Mouse (Mus musculus) brain, adult 2 months (tissue): ENCODE measurements around the gene Fbf1.
"Not testable (repeated sequence)": the region's sequence is repeated elsewhere in the genome, so short reads cannot be mapped to it uniquely, and the experiment has no call there.

Experiments used
- DNase-seq: peaks from one replicate; pipeline ENCODE4 v3.0.0; 2011; ENCODE audit warnings: low read depth, low spot score

Gene Fbf1

DNA sequence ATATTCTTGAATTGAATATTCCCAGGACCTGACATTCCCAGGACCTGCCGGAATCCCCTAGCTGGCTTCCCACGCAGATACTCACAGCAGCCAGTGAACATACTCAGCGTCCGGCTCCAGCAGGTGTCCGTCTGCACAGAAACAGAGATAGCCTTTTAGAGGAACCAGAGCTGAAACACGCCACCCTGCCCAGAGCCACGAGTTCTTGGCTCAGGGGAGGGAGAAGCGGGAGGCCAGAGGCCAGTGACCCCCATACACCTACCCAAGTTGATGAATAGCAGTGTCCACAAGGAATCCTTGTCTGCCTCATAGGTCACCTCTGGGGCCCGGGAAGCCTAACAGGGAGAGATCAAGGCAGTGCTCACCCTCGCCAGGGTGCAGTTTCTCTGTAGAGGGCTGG lies 33.8 kb downstream of the Fbf1 start:
- DNase-seq = no peak

DNA sequence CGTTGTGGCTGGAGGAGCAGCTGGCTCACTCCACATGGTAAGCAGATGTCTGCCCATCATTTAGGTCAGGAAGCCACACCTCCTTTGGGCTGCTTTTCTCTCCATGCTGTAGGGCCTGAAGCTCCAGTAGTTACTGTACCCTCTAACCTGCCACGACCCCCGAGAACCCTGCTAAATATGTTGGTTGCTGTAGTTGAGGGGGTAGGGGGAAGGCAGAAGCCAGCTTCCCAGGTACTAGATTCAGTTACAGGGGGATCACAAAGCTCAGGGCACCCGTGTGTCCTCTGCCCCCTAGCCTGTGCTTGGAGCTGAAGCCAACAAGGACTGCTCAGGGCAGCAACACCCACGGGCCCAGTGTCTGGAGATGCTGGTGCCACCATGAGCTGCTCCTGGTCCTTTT lies 34.5 kb downstream of the Fbf1 start:
- DNase-seq = no peak

DNA sequence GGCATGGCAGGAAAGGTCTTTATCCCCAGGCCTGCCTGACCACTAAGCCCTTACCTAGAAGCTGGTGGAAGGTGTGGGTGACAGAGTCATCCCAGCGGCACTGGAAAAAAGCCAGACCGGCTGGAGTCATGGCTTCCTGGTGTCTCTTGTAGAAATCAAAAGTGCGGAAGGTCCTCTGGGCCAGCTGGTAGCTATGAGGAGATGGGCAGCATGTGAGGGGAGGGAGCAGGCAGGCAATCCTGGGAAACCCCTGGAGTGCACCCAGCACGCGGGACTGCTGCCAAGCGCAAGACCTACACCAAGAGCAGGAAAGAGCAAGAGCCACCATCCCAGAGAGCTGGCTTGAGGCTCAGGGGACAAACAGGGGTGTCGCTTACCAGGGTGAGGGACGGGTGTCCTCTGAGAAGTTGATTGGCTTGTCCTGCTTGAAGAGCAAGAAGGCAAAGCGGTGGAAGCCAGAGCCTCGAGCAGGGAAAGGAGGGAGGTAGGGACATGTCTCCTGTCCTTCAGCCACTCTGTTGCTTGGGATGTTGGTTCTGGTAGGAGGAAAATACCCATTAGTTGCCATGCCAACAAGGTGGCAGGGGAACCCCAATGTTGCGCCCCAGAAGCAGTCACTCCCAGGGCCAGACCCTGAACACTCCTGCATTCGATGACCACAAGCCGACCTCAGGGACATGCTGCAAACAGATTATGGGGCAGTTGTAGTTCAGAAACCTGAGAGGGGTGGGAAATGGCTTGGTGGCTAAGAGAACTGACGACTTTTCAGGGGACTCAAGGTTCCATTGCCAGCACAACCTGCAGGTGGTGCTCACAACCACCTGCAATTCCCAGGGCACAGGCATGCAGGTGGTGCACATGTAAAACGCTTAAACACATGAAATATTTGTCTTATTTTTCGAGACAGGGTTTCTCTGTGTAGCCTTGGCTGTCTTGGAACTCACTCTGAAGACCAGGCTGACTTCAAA lies 35.3 kb downstream of the Fbf1 start:
- DNase-seq = no peak

DNA sequence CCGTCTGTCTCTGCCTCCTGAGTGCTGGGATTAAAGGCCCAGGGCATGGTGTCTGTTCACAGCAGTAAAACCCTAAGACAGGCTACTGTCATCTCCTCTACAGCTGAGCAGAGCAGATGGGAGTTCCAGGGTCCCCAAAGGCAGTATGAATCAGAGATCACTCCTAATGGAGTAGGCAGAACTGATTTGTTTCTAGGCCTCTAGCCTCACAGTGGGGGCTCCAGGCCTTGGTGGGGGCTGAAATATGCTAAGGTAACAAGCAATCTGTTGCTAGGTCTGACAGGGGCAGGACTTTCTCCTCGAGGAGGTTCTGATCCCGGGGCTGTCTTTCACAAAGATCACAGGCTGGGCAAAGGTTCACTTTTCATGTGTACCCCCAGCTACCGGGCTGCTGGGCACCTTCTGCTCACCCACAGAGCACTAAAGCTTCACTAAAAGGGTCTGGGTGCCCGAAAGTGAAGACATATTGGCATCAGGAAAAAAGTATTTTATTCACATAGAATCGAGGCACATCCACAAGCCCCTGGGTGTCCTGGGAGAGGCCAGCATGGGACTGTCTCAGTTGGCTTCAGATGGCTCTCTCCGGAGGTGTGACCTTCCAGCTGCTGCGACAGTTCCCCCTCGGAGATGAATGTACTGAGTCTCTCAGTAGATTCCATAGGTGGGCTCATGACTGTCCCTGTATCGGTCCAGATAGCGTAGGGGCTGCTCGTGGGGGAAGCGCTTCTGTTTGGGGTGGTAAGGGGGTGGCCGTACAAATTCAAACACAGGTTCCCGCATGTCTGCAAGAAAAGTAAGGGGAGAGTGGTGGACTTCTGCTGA lies 36.4 kb downstream of the Fbf1 start:
- DNase-seq = no peak

DNA sequence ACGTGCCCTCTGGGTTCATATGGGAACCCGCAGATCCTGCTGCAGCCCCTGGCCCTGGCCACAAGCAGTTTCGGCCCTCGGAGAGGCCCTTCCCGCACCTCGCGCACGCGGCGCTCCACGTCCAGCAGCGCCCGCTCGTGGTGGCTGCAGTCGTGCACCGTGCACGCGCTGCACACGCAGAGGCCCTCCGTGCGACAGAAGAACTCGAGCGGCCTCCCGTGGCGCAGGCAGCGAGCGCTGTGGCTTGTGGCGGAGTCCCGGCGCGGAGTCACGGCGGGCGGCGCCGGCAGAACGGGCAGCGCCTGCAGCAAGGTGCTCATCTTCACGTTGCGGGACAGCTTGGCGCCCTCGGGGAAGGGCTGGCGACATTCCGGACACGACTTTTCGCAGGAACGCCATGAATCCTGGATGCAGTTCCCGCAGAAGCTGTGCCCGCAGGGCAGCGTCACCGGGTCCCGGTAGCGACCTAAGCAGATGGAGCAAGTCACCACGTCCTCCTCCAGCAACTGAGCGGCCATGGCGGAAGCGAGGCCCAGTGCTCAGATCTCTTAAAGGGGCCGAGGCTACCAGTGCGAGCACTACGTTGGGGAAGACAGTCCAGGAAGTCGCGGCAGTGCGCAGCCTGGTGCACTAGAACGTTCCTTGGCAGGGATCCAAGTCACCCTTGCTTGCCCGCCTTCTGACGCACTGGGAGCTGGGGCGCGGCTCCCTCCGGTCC lies 37.3 kb downstream of the Fbf1 start, which contains the start of gene Trim65:
Gene Trim65, minus strand, starts transcription at position 641 of the 718 bp plus-strand sequence.
- peak; percentile 97 for DNase-seq

DNA sequence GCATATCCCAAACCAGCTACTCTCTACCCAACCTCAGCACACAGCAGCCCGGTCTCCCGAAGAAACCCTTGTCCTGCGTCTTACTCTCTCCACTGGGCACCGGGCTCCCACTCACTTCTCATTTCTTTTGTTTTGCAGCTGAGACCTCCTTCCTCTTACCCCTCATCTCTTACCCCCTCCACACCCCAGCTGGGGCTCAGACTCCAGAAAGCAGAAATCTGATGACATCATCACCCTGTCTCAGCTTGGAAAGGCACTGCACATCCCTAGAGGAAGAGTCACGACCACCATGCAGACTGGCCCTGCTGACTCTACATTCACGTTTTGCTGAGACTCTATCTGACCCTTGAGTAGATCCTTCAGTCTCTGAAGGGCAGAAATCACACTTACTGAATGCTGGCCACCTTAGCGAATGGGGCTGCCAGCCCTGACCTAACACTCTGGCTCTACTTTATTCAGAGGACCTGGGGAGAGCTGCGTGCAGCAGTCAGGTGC lies 37.9 kb downstream of the Fbf1 start:
- DNase-seq = peak; percentile 58

DNA sequence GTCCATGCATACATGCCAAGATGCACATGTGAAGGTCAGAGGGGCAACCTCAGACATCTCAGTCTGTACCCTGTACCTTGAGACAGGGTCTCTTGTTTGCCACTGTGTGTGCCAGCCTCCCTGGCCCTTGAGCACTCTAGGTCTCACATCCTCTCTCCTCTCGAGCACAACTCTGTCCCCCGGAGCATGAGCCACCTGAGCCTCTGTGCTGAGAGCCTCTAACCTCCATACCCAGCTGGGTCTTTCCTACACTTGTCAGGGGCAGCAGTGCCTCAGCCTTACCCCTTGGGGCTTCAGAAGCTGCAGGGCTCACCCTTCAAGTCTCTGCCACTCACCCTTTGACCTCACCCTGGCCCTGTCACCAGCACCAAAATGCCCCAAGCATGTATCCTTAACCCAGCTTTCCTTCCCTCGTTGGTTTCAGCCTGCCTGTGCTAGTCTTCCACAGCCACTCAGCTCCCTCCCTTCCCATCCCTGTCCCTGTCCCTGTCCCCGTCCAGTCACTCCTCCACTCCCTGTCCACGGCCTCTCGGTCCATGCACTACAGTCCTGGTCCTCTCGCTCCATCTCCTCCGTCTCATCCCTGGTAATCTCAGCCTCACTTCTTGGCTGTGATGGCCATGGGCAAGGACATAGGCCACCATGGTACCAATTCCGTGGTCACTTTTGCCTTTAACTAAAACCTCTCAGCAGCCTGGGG lies 38.7 kb downstream of the Fbf1 start:
- DNase-seq = no peak

DNA sequence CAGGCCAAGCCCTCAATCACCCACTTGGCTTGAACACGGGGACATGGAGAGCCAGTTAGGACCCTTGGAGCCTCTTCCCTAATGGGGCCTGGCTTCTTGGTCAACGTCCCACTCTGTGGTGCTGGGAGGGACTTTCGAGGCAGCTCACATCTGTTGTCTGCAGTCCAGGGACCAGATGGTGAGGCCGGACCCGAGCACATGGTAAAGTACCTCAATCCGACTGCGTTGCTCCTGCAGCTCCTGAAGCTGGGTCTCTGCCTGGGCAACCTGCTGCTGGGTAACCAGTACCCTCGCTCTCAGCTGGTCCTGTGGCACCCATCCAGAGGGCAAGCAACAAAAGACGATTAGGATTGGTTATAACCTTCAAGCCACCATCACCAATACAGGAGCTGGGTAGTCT lies 40.0 kb downstream of the Fbf1 start:
- no peak for DNase-seq

DNA sequence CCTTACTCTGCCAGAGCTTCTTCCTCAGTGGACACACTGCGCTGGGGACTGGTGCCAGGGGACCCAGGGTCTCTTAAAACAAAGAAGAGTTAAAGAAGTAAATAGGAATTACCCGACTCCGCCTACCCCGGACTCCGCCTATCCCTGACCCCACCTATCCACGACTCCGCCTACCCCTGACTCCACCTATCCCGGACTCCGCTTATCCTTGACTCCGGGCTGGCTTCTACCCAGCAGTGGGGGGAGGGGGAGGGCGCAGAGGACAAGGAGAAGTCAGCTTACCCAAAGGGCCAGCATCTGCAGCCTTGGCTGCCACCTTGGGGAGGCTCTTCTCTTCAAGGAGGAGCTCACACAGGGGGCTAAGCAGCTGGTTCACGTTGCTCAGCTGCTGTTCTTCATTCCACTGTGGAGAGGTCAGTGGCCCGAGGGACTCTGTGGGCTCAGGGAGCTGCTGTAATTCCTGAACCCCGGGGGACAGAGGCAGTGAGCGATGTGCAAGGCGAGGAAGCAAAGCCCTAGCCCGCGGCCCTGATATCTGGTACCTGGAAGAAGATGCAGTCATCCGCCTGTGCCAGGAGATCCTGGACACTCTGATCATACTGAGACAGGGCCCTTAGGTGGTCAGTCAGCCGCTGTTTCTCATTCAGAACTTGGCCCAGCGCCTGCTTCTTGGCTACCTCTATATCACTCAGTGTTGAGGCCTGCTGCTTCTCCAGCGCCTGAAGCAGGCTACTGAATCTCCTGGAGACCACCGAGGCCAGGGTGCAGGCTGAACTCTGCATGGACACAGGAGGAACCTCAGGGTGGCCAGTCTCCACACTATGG lies 40.6 kb downstream of the Fbf1 start, which contains the start of gene Trim47:
Gene Trim47, minus strand, starts transcription at position 55 of the 825 bp plus-strand sequence.
- DNase-seq = no peak

DNA sequence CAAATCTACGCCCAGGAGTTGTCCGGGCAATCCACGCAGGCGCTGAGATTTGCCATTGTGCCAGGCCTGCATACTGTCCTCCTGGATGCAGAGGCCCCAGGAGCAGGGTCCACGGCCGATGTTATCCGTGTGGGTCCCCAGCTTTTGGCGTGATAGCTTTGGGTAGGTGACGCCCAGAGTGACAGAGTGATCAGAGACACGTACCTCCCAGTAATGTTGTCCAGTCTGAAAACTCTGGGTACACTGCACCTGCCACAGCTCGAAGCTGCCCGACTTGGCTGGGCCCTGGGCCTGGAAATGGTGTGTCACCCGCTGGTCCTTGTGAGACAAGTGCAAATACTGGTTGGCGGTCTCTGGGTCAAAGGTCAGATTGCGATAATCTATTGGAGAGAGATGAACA lies 41.7 kb downstream of the Fbf1 start:
- no peak for DNase-seq

DNA sequence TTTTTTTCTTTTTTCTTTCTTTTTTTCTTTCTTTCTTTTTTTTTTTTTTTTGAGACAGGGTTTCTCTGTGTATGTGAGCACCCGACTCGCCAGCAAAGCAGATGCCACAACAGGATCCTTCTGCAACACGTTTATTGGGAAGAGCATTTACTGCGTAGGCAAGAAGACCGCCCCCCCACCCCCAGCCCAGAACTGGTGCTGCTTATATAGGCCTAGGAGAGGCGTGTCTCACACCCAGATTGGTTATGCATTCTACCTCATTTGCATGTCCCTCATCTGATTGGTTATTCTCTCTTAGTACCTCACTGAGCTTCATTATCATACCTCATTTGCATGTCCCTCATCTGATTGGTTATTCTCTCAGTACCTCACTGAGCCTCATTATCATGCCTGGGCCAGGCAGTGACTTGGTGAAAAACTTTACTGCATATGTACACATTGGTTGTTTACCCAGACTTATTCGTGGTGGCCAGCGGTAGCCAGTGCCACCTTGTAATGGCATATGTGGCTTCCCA lies 46.2 kb downstream of the Fbf1 start:
- not testable (repeated sequence) for DNase-seq

DNA sequence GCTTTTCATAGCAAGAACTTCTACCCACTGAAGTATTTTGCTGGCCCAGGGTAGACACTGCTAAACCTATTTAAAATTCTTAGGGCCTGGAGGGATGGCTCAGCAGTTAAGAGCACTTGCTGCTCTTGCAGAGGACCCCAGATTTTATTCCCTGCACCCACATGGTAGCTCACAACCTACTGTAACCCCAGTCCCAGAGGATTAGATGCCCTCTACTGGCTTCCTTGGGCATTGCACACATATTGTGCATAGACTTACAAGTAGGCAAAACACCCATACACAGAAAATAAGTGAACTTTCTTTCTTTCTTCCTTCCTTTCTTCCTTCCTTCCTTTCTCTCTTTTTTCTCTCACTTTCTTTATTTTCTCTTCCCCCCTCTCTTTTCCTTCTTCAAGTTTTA lies 50.1 kb downstream of the Fbf1 start:
- no peak for DNase-seq

DNA sequence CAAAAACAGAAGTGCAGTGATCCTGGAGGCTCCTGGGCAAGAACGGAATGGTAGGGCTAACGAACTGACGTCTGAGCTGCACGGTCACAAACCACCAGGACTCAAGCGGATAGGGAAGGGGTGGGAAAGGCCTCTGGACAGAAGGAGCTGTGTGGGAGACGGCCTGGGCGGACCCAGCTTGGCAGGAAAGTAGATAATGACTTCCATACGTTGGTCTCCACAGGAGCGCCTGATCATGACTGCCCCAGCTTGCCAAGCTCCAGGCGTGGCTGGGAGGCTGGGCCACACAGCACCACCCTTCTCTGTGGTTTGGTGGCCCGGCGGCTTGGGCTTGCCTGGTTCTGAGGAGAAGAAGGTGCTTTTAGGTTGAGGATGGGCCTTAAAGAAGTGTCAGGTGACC lies 50.7 kb downstream of the Fbf1 start:
- DNase-seq = no peak

DNA sequence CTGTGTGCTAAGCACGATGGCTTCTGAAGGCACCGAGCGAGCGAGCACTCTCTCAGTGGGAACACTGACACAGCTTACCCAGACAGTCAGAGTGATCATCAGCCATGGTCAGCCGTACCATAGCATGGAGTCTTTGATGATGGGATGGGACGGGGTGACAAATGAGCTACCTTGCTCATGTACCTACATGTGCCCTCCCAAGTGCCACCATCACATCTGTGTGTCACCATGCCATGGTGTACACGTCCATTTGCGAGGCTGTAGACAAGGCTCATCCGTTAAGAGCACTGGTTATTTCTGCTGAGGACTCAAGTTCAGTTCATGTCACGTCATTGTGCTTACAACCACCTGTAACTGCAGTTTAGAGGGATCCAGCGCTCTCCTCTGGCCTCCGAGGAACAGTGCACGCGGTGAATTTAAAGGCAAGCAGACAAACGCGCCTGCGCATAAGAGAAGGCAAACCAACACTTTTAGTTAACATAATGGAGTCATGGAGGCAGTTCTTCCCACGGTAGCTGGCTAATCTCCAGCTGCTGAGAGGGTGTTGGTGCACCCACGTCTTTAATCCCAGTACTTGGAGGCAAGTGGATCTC lies 56.3 kb downstream of the Fbf1 start:
- no peak for DNase-seq

DNA sequence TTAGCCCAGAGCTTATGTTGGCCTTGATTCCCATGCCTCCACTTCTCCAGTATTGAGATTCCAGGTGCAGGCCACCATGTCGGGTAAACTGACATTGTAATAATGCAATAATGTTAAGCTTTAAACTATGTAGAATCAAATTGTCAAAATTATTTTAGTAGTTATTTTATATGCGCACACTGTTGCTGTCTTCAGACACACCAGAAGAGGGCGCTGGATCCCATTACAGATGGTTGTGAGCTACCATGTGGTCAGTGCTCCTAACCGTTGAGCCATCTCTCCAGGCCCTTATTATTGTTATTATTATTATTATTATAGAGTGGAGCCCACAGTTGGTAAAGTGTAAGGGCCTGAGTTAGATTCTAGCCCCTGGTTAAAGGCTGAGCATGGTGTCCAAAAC lies 56.9 kb downstream of the Fbf1 start:
- DNase-seq = no peak

DNA sequence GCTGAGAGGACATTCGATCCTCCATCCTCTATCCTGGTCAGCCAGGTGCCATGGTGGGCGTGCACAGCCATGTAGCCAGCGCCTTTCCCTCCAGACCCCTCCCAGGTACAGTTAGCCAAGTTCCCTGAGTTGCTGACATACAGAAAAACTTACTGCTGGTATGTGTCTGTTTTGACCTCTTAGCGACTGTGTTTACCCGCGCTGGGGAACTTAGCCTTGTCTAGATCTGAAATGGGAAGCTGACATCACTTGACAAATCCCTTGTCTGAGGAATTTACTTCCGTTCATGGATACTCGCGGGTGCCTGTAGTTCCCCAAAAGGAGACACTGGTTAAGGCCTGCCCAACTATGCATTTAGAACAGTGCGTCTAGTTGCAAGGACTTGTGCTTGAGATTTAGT lies 57.4 kb downstream of the Fbf1 start:
- no peak for DNase-seq

DNA sequence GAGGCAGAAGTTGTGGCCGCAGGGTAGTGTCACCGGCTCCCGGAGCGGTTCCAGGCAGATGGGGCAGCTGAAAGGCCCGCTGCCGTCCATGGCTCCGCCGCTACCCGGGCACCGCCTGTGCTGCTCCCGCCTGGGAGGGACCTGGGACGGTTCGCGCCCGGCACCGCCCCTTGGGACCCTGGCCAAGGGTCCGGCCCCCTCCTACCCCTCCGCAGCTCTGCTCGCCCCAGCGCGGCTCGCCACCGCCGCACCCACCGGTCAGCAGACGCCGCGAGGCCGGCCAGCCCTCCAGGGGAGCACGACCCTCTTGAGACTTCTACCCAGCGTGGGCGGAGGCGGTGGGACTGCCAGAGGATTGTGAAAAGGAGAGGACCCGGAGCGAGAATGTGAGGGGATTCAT lies 57.8 kb downstream of the Fbf1 start:
- no peak for DNase-seq

DNA sequence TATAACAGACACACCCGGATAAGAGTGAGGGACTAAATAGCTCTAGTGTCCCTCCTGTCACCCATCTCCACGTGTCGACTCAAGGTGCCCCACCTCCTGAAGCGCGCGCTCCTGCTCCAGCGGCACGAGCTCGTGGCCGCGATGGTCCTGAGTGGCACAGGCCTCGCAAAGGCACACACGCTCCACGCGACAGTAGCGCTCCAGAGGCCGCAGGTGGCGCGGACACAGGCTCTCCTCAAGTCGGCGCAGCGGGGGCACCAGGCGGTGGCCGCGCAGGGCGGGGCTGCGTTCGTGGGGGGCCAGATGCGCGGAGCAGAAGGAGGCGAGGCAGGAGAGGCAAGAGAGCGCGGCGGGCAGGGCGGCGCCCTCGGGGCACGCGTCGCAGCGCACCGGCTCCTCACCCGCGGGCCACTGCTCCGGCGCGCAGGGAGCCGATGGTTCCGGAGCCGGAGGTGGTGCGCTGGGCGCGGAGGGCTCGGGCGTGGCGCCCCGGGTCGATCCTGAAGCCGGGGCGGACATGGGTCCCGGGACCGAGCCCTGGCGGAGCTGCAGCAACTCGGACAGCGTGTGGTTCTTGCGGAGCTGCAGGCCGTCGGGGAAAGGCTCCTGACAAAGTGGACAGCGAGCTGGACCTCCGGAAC lies 58.4 kb downstream of the Fbf1 start:
- no peak for DNase-seq
